Mouse (Mus musculus): ENCODE results near the gene Tor2a. TPM values are rescaled to one million over a fixed set of nuclear protein-coding genes. Genes with fewer than 3 reads are reported as not detected.

Tor2a gene
- polyA plus RNA-seq, 1 experiment from 2014 or later, result 67.0 TPM

DNA sequence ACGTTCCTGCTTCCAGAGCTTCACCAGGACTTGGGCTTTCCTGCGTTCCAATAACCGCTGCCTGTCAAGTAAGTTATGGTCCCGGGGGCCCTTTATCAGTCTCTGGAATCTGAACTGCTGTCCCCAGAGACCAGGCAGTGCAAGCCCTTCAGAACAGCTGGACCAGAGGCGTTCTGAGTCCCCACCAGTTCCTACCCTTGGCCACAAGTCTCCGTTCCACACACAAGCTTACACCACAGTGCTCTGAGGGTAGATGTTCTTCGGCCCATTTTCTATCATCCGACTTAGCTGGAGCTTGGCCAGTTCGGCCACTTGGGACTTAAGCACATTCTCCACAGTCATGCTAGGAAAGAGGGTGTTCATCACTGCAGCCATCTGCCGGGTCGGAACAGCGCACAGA is 10.2 kb downstream of the Tor2a start:
- no peaks in the 10 kb centered on the region for H3K27me3 ChIP-seq (ENCODE audit: control insufficient read depth, insufficient read depth, low read length)
- ATAC-seq (ENCODE audit: insufficient read depth, low FRiP score), result no peak
- no peak overlapping the region for H3K4me3 ChIP-seq (replicated peaks; ENCODE audit: low read length)
- no peak overlapping the region for H3K4me2 ChIP-seq (ENCODE audit: low read depth, low read length)
- WGBS, result 69% methylated on average over 12 of the region's 12 CpGs
- no peak overlapping the region for H3K9ac ChIP-seq (ENCODE audit: low read length)
- H3K27ac ChIP-seq (ENCODE audit: low read length), result no peak overlapping the region
- peaks cover 5% of the 10 kb centered on the region; the same call in 1 of the 2 replicates for H3K4me1 ChIP-seq (ENCODE audit: control insufficient read depth, insufficient read depth, low read length)
- no peaks in the 10 kb centered on the region for H3K36me3 ChIP-seq (ENCODE audit: control insufficient read depth, insufficient read depth, low read length)
- no peaks in the 10 kb centered on the region for H3K9me3 ChIP-seq (replicated peaks; ENCODE audit: control insufficient read depth, low read length)

DNA sequence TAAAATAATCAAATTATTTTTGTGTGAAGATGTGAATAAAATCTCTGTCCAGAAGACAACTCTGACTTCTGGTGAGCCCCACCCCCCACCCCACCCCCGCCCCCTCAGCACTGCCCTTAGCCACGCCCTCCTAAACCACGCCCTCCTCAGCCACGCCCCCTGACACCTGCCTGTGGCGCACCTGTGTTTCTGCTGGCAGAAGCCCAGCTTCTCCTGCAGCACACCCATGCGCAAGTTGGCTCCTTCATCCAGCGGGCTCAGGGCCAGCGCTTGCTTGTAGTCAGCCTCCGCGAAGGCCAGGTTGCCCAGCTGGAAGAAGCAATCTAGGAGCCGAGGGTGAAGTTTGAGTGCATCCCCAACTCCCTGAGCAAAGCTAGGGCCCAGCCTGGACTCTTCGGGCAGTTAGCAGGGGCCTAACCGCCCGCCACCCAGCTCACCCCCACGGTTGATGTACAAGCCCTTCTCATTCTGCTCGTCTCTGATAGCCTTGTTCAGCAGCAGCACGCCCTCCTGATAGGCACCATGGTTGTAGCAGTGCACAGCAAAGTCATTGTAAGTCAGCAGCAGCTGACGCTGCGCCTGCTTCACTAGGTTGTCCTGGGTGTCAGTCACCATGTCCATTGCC is 11.7 kb downstream of the Tor2a start:
- H3K36me3 ChIP-seq (ENCODE audit: control insufficient read depth, insufficient read depth, low read length), result no peaks in the 10 kb centered on the region
- H3K4me3 ChIP-seq (replicated peaks; ENCODE audit: low read length), result no peak overlapping the region
- H3K4me1 ChIP-seq (ENCODE audit: control insufficient read depth, insufficient read depth, low read length), result peaks cover 5% of the 10 kb centered on the region; the same call in 1 of the 2 replicates
- WGBS, result 43% methylated on average over 19 of the region's 19 CpGs
- H3K27ac ChIP-seq (ENCODE audit: low read length), result no peak overlapping the region
- no peaks in the 10 kb centered on the region for H3K9me3 ChIP-seq (replicated peaks; ENCODE audit: control insufficient read depth, low read length)
- H3K4me2 ChIP-seq (ENCODE audit: low read depth, low read length), result no peak overlapping the region
- no peaks in the 10 kb centered on the region for H3K27me3 ChIP-seq (ENCODE audit: control insufficient read depth, insufficient read depth, low read length)
- H3K9ac ChIP-seq (ENCODE audit: low read length), result no peak overlapping the region
- no peak for ATAC-seq (ENCODE audit: insufficient read depth, low FRiP score)

DNA sequence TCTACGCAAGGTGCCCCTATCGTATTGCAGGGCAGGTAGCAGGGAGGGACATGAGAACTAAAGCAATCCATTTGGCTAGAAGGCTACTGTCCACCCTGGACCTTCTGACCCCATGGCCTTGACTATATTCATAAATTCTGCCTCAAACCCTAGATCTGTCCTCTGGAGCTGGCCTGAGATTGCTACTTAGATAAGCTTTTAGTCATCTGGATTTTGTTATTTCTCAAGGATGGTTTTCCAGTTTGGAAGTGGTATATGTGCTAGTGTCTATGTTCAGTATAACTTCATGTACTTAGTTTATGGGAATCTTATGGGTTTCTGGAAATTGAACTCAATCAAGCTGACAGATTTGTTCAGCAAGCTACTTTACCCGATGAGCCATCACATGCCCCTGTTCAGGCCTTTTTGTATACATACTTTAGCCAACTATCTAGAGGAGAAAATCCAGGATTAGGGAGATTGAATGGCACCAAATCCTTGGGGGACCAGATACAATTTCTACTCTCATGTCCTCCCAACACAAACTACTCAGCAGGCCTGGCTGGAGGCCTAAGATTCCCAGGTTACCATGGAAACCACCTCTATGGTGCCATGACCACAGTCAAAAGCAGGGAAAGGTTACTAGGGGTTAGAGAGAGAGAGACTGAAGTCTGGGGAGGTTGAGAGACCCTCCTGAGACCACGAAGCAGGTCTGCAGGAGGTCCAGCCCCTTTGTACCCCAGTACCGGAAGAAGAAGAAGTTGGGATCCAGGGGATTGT is 12.5 kb downstream of the Tor2a start:
- H3K4me2 ChIP-seq (ENCODE audit: low read depth, low read length), result no peak overlapping the region
- no peak overlapping the region for H3K27ac ChIP-seq (ENCODE audit: low read length)
- no peak overlapping the region for H3K4me3 ChIP-seq (replicated peaks; ENCODE audit: low read length)
- ATAC-seq (ENCODE audit: insufficient read depth, low FRiP score), result no peak
- no peaks in the 10 kb centered on the region for H3K9me3 ChIP-seq (replicated peaks; ENCODE audit: control insufficient read depth, low read length)
- H3K4me1 ChIP-seq (ENCODE audit: control insufficient read depth, insufficient read depth, low read length), result peaks cover 5% of the 10 kb centered on the region; the same call in 1 of the 2 replicates
- no peaks in the 10 kb centered on the region for H3K27me3 ChIP-seq (ENCODE audit: control insufficient read depth, insufficient read depth, low read length)
- no peak overlapping the region for H3K9ac ChIP-seq (ENCODE audit: low read length)
- H3K36me3 ChIP-seq (ENCODE audit: control insufficient read depth, insufficient read depth, low read length), result no peaks in the 10 kb centered on the region
- 78% methylated on average over 5 of the region's 5 CpGs for WGBS

DNA sequence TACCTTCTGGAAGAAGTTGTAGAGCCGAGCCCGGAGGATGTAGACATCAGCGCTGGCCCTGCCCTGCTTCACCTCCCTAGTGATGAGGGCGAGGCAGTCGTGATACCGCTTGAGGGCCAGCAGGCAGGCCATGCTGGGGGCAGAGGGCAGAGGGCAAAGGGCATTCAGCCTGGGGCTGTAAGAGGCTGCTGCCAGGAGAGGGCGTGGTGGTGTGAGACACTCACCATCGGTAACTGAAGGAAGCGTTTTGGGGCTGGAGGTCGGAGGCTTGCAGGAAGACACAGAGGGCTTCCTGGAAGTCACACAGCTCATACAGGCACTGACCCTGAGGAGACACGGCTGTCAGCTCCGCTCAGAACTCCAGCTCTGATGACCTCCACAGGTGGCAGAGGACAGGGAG is 14.9 kb downstream of the Tor2a start:
- WGBS, result 26% methylated on average over 12 of the region's 12 CpGs

DNA sequence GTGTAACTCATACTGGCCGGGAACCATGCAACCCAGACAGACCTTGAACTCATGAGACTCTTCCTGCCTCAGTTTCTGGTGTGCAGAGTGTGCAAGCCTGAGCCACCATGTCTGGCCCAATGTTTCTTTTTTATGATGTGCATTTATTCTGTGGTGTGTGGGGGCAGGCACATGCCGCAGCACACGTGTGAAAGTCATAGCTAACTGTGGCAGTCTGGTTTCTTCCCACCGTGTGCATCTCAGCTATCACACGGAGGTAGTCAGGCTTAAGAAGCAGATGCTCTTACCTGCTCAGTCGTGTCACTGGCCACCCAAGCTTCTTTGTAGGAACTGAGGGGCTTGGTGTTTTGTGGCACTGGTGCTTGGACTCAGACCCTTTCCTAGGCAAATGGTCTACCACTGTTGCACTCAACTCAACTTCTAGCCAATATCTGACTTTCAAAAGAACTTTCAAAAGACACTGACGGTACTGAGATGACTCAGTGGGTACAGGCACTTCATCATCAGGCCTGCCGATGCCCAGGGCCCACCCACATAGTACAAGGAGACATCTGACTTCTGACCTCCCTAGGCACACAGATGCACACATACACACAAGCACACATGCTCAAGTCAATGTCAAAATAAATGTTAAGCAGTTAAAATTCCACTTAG is 15.7 kb downstream of the Tor2a start:
- WGBS, result 72% methylated on average over 8 of the region's 8 CpGs
- ATAC-seq (ENCODE audit: insufficient read depth, low FRiP score), result no peak
- no peak overlapping the region for H3K4me3 ChIP-seq (replicated peaks; ENCODE audit: low read length)
- no peaks in the 10 kb centered on the region for H3K27me3 ChIP-seq (ENCODE audit: control insufficient read depth, insufficient read depth, low read length)
- H3K4me1 ChIP-seq (ENCODE audit: control insufficient read depth, insufficient read depth, low read length), result peaks cover 18% of the 10 kb centered on the region
- no peak overlapping the region for H3K27ac ChIP-seq (ENCODE audit: low read length)
- no peak overlapping the region for H3K4me2 ChIP-seq (ENCODE audit: low read depth, low read length)
- no peak overlapping the region for H3K9ac ChIP-seq (ENCODE audit: low read length)
- H3K9me3 ChIP-seq (replicated peaks; ENCODE audit: control insufficient read depth, low read length), result no peaks in the 10 kb centered on the region
- H3K36me3 ChIP-seq (ENCODE audit: control insufficient read depth, insufficient read depth, low read length), result no peaks in the 10 kb centered on the region

More for the DNA sequence above, 14.9 kb downstream of the Tor2a start:
- H3K9me3 ChIP-seq (replicated peaks; ENCODE audit: control insufficient read depth, low read length), result no peaks in the 10 kb centered on the region
- H3K36me3 ChIP-seq (ENCODE audit: control insufficient read depth, insufficient read depth, low read length), result no peaks in the 10 kb centered on the region
- no peaks in the 10 kb centered on the region for H3K27me3 ChIP-seq (ENCODE audit: control insufficient read depth, insufficient read depth, low read length)
- no peak overlapping the region for H3K4me2 ChIP-seq (ENCODE audit: low read depth, low read length)
- H3K4me3 ChIP-seq (replicated peaks; ENCODE audit: low read length), result no peak overlapping the region
- H3K4me1 ChIP-seq (ENCODE audit: control insufficient read depth, insufficient read depth, low read length), result peaks cover 18% of the 10 kb centered on the region
- no peak for ATAC-seq (ENCODE audit: insufficient read depth, low FRiP score)
- H3K9ac ChIP-seq (ENCODE audit: low read length), result no peak overlapping the region
- H3K27ac ChIP-seq (ENCODE audit: low read length), result no peak overlapping the region

DNA sequence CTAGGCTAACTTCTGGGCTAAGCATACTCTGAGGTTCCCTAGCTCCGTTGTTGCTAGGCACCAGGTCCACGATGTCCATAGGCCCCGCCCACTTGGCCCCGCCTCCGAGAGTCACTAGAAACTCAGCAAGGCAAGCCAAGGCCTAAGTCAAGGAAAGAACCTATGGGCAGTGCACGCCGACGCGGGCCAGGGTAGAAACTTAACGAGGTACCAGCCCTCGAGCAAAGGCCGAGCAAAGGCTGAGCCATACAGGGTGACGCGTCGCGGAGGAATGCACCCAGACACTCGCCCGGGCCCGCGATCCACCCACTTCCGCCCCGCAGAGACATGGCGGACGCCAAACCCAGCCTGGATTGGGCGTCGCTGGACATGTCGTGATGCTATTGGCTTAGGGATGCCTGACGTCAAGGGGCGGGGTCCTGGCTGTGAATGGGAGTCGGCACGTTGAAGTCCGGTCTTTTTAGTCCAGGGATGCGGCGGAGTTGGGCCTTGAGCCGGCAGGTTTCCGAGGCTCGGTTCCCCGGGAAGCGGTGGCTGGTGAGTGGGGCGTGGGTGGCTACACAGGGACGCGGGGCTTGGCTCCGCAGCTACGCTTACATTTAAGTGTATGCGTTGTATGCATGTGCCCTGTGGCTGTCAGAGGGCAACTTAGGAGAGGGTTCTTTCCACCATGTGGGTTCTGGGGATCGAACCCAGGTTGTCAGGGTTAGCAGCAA is 18.5 kb downstream of the Tor2a start, which contains the start of the genes Ttc16 and Ptrh1:
Gene Ttc16, minus strand, starts transcription at position 275 of the 716 bp plus-strand sequence.
Gene Ptrh1, plus strand, starts transcription at position 428 of the 716 bp plus-strand sequence.
- H3K27ac ChIP-seq (ENCODE audit: low read length), result no peak within 1 kb of the TSS
- peak; percentile 96 for ATAC-seq (ENCODE audit: insufficient read depth, low FRiP score)
- peak within 1 kb of the TSS; percentile 68 for H3K9ac ChIP-seq (ENCODE audit: low read length)
- no peaks in the 10 kb centered on the region for H3K27me3 ChIP-seq (ENCODE audit: control insufficient read depth, insufficient read depth, low read length)
- peaks cover 18% of the 10 kb centered on the region for H3K4me1 ChIP-seq (ENCODE audit: control insufficient read depth, insufficient read depth, low read length)
- peak within 1 kb of the TSS; percentile 92 for H3K4me2 ChIP-seq (ENCODE audit: low read depth, low read length)
- under 1% methylated on average over 46 of the region's 46 CpGs for WGBS
- H3K9me3 ChIP-seq (replicated peaks; ENCODE audit: control insufficient read depth, low read length), result no peaks in the 10 kb centered on the region
- no peaks in the 10 kb centered on the region for H3K36me3 ChIP-seq (ENCODE audit: control insufficient read depth, insufficient read depth, low read length)
- H3K4me3 ChIP-seq (replicated peaks; ENCODE audit: low read length), result peak within 1 kb of the TSS; percentile 58

DNA sequence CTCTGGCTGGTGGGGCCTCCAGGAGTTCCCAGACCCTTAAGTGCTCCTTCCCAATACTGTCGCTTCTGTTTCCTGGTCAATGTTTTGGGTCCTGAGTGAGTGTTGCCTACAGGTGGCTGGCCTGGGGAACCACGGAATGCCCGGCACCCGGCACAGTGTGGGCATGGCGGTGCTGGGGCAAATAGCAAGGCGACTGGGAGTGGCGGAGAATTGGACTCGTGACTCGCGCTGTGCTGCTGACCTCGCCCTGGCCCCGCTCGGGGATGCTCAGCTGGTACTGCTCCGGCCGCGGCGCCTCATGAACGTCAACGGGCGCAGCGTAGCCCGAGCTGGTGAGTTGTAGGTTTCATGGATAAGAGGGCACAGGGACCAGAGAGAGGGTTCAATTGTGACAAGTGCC is 19.2 kb downstream of the Tor2a start:
- Histone ChIP-seq H3K9ac (ENCODE audit: low read length) (peak overlapping the region; percentile 68), H3K4me3 (replicated peaks; ENCODE audit: low read length) (peak overlapping the region; percentile 58), H3K27ac (ENCODE audit: low read length) (no peak overlapping the region), H3K9me3 (replicated peaks; ENCODE audit: control insufficient read depth, low read length) (no peaks in the 10 kb centered on the region), H3K27me3 (ENCODE audit: control insufficient read depth, insufficient read depth, low read length) (no peaks in the 10 kb centered on the region), H3K36me3 (ENCODE audit: control insufficient read depth, insufficient read depth, low read length) (no peaks in the 10 kb centered on the region), H3K4me2 (ENCODE audit: low read depth, low read length) (peak overlapping the region; percentile 92), H3K4me1 (ENCODE audit: control insufficient read depth, insufficient read depth, low read length) (peaks cover 18% of the 10 kb centered on the region)
- ATAC-seq (ENCODE audit: insufficient read depth, low FRiP score), result no peak
- 26% methylated on average over 22 of the region's 22 CpGs for WGBS

DNA sequence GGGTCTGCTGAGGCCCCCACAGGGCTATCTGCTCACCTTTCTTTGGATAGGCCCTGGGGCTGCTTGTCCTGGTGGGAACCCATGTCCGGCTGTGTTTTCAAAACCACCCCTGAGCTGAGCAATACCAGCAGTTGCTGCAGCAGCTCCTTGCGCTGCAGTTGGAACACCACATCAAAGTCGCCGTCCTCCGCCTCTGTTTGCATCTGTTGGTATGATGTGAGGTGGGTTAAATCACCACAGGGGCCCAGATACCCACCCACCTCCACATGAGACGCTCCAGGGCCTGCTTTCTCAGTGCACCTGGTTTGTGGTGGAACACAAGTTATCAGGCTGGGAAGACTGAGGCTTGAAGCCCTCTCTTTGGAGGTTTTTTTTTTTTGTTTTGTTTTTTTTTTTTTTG is 21.0 kb downstream of the Tor2a start:
- Histone ChIP-seq H3K36me3 (ENCODE audit: control insufficient read depth, insufficient read depth, low read length) (no peaks in the 10 kb centered on the region), H3K4me2 (ENCODE audit: low read depth, low read length) (no peak overlapping the region), H3K4me1 (ENCODE audit: control insufficient read depth, insufficient read depth, low read length) (peaks cover 12% of the 10 kb centered on the region), H3K27me3 (ENCODE audit: control insufficient read depth, insufficient read depth, low read length) (no peaks in the 10 kb centered on the region), H3K27ac (ENCODE audit: low read length) (no peak overlapping the region), H3K9me3 (replicated peaks; ENCODE audit: control insufficient read depth, low read length) (no peaks in the 10 kb centered on the region), H3K4me3 (replicated peaks; ENCODE audit: low read length) (no peak overlapping the region), H3K9ac (ENCODE audit: low read length) (no peak overlapping the region)
- no peak for ATAC-seq (ENCODE audit: insufficient read depth, low FRiP score)
- 94% methylated on average over 6 of the region's 6 CpGs for WGBS

All from stomach, embryonic 16.5 days (tissue).